Mouse (Mus musculus): ENCODE results near the gene Tmem109.

The Tmem109 gene

DNA sequence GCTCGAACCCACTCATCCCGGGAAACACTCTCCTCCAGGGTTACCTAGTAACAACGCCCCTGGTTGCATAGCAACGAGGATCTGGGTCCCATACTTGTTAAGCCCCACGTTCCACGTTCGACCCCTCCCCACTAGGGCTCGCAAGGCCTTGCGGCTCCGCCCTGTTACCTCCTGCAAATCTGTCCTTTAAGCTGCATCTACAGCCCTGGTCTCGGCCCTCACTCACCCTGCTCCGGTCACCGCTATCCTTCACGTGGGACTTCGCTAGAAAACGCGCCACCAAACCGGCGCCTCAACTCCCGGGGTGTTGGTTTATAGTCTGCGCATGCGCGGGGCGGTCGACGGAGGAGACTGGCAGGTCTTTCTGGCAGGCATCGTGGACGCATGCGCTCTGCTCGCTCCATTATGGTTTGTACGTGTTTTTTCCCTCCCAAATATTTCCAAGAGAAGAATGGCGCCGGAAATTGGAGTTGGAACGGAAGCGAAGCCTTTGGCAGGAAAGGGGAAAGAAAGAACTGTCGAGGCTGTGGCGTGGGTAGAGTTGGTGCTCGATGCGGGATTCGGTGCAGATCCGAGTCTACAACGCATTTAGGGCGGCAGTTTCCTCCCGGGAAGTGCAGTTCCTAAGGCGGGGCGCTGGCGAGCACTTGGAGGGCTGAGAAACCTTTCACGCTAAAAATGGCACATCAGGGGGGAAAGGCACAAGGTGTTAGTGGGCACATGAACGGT, at the start of gene Tmem109:
Gene Tmem109, minus strand, starts transcription at position 576 of the 729 bp plus-strand sequence.
- H3K27me3 ChIP-seq (ENCODE audit: control insufficient read depth, insufficient read depth, low read length, poor library complexity, severe bottlenecking): no peaks in the 10 kb centered on the region
- DNase-seq (ENCODE audit: low read depth, low spot score): peak; percentile 92
- H3K36me3 ChIP-seq (ENCODE audit: control insufficient read depth, insufficient read depth, low read length, poor library complexity, severe bottlenecking): no peaks in the 10 kb centered on the region

DNA sequence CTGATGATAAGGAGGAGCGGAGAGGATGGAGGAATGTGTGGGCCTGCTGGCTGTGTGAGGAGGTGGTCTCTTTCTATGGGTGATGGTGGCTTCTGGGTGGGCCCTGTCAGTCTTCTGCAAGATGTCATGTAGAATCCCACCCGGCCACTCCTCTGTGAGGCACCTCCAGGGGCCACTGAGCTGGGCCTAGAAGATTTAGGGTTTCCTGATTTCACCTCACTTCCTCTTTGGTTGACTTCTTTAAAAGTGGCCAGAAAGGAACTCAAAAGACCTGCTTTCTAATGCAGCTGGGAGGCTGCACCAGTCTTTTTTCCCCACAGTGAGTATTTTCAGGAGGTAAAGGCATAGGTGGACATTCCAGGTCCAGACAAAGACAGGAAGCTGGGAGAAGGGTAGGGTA, 48.8 kb upstream of the Tmem109 start:
- DNase-seq (ENCODE audit: low read depth, low spot score): no peak
- H3K27me3 ChIP-seq (ENCODE audit: control insufficient read depth, insufficient read depth, low read length, poor library complexity, severe bottlenecking): no peaks in the 10 kb centered on the region
- H3K36me3 ChIP-seq (ENCODE audit: control insufficient read depth, insufficient read depth, low read length, poor library complexity, severe bottlenecking): no peaks in the 10 kb centered on the region

DNA sequence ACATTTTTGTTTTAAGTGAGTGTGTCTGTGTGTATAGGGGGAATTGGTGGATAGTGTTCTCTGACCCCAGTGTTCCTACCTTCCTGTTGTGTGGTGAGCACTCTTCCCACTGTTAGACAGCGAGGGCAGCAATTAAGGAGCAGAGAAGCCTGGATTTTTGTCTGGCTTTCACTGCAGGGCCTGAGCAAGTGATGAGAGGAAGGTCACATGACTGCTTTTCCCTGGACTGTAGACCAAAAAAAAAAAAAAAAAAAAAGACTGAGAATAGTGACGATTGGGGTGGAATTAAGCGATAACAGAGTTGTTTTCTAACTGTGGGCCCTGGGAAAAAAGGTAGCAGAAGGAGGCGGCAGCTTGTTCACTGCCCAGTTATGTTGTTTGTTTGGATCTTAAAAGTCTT, 44.9 kb upstream of the Tmem109 start:
- no peak for DNase-seq (ENCODE audit: low read depth, low spot score)
- Histone ChIP-seq H3K27me3 (ENCODE audit: control insufficient read depth, insufficient read depth, low read length, poor library complexity, severe bottlenecking) (no peaks in the 10 kb centered on the region), H3K36me3 (ENCODE audit: control insufficient read depth, insufficient read depth, low read length, poor library complexity, severe bottlenecking) (no peaks in the 10 kb centered on the region)

DNA sequence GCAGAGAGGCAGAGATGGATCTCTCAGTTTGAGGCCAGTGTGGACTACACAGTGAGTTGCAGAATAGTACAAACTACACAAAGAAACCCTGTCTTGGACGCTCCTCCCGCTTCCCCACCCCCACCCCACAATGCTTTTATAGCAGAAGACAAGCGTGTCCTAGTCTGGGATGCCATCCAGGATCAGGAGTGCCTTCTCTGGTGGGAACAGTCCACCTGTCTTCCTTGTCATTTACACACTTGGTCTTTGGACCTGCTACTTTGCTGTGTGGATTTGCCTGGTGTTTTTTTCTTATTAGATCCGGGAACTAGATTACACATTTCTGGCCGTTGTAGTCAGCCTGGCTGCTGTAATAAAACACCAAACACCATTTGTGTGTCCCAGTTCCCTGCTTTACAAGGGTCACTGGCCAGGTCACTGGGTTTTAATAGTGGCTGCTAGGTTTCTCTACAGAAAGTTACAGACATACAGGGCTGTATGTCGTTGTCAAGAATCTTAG, 44.4 kb upstream of the Tmem109 start:
- no peaks in the 10 kb centered on the region for H3K27me3 ChIP-seq (ENCODE audit: control insufficient read depth, insufficient read depth, low read length, poor library complexity, severe bottlenecking)
- no peak for DNase-seq (ENCODE audit: low read depth, low spot score)
- no peaks in the 10 kb centered on the region for H3K36me3 ChIP-seq (ENCODE audit: control insufficient read depth, insufficient read depth, low read length, poor library complexity, severe bottlenecking)

DNA sequence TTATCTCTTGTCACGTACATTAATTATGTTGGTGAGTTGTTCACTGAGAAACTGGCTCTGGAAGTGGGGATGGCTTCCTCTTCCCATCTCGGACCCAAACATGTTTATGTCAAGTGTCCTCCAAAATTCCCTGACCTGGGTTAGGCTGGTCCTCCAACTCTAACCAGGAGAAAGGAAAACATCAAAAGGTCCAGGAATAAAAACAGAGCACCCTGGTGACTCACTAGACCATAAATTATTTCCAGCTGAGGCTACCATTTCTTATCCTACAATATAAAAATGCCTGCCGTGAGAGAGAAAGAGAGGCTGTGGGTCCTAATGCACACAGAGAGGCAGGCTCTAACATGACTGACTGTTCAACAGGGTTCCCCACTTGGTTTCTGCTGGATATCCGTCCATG, 42.4 kb upstream of the Tmem109 start:
- no peak for DNase-seq (ENCODE audit: low read depth, low spot score)
- no peaks in the 10 kb centered on the region for H3K27me3 ChIP-seq (ENCODE audit: control insufficient read depth, insufficient read depth, low read length, poor library complexity, severe bottlenecking)

DNA sequence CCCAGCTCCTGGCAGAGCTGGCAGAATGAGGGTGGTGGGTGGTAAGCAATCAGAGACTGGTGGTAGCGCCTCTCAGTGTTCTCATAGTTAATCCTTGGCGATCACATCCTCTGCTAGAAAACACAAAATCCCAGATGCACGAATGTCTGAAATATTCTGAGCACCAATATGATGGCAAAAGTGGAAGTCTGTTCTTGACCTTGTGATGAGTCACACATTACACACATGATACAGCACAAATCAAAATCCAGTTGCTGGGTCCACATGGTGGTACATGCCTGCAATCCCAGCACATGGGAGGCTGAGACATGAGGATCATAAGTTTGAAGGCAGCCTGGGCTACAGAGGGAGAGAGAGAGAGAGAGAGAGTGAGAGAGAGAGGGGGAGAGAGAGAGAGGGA, 39.3 kb upstream of the Tmem109 start:
- no peak for DNase-seq (ENCODE audit: low read depth, low spot score)

More for the DNA sequence above, 42.4 kb upstream of the Tmem109 start:
- no peaks in the 10 kb centered on the region for H3K36me3 ChIP-seq (ENCODE audit: control insufficient read depth, insufficient read depth, low read length, poor library complexity, severe bottlenecking)

DNA sequence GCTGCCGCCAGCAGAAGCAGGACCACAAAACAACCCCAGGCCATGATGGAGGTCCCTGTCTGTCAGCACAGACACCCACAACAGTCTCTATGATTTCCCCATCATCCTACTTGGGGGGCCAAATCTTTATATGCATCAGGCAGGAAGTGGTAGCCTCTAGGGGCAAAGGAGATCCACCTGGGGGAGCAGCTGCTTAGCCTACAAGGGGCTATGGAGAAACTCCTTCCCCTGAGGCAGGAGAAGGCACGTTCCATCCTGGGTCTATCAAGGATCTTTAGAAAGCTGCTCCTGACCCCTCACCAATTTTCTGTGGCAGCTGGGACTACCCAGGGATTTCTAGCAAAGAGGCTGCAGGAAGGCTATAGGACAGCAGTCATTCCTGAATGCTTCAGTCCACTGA, 38.7 kb upstream of the Tmem109 start, which contains the start of gene Zp1:
Gene Zp1, minus strand, starts transcription at position 101 of the 400 bp plus-strand sequence.
- no peaks in the 10 kb centered on the region for H3K27me3 ChIP-seq (ENCODE audit: control insufficient read depth, insufficient read depth, low read length, poor library complexity, severe bottlenecking)
- no peak for DNase-seq (ENCODE audit: low read depth, low spot score)
- no peaks in the 10 kb centered on the region for H3K36me3 ChIP-seq (ENCODE audit: control insufficient read depth, insufficient read depth, low read length, poor library complexity, severe bottlenecking)

More for the DNA sequence above, 39.3 kb upstream of the Tmem109 start:
- Histone ChIP-seq H3K27me3 (ENCODE audit: control insufficient read depth, insufficient read depth, low read length, poor library complexity, severe bottlenecking) (no peaks in the 10 kb centered on the region), H3K36me3 (ENCODE audit: control insufficient read depth, insufficient read depth, low read length, poor library complexity, severe bottlenecking) (no peaks in the 10 kb centered on the region)

DNA sequence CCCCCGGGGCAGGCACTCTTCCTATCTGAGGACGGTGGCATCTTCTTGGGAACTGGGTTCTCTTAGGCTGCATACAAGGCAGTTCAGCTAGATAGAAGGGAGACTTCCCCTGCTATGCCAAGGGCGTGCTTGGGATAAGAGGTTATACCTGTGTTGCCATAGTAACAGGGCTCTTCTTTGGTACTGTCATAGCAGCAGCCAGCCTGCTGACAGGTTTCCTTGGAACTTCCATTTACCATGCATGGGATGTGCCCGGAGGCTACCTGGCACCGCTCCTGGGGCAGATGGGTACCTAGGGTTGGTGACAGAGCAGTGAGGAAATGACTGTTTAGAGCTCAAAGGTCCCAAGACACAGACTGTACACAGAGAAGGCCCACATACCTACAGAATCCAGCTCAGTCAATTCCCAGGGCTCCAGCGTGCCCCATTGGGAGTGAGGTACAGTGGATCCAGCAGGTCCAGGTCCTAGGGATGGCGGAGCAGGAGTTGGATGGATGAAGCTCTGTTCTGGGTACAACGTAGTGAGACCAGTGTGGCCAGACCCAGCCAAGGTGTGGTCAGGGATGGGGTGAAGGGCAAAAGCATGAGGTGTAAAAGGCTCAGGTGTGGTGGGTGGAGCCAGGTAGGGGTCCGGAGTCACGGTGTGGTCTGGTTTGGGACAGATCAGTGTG, 36.7 kb upstream of the Tmem109 start:
- DNase-seq (ENCODE audit: low read depth, low spot score): no peak
- H3K27me3 ChIP-seq (ENCODE audit: control insufficient read depth, insufficient read depth, low read length, poor library complexity, severe bottlenecking): no peaks in the 10 kb centered on the region
- H3K36me3 ChIP-seq (ENCODE audit: control insufficient read depth, insufficient read depth, low read length, poor library complexity, severe bottlenecking): no peaks in the 10 kb centered on the region

DNA sequence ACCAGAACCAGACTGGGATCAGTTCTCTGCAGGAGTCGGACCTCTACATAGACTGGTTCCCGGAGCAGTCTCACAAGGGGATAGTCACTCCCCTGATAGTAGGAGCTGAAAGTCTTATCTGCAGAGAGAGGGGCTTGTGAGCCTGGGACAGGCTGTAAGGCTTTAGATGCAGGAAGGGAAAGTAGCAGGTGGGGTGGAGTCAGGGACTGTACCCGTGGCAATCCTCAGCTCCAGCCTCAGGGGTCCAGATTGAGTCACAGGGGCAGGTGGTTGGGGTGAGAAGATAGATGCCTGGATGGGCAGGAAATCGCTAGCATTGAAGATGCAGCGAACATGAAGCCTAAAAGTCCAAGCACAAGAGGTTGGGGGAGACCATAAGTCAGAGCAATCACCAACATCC, 34.7 kb upstream of the Tmem109 start:
- Histone ChIP-seq H3K36me3 (ENCODE audit: control insufficient read depth, insufficient read depth, low read length, poor library complexity, severe bottlenecking) (no peaks in the 10 kb centered on the region), H3K27me3 (ENCODE audit: control insufficient read depth, insufficient read depth, low read length, poor library complexity, severe bottlenecking) (no peaks in the 10 kb centered on the region)
- DNase-seq (ENCODE audit: low read depth, low spot score): no peak

DNA sequence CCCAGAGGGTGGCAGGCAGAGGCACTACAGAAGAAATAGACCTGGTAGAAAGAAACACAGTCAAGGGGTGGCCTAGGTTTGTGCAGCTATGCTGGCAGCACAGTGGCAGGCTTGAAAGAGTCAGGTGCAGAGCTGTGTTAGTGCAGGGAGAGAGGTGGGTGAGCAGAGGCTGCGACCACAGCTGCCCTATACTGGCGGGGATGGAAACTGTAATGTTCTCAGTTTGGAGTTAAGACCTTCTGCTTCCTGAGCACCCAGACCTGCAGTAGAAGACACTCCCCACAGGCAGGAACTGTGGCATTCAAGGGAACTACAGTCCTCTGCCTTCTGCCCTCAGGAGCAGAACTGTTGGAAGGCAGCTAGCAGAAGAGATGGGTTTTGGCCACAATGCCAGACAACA, 33.1 kb upstream of the Tmem109 start:
- H3K36me3 ChIP-seq (ENCODE audit: control insufficient read depth, insufficient read depth, low read length, poor library complexity, severe bottlenecking): no peaks in the 10 kb centered on the region
- DNase-seq (ENCODE audit: low read depth, low spot score): no peak
- no peaks in the 10 kb centered on the region for H3K27me3 ChIP-seq (ENCODE audit: control insufficient read depth, insufficient read depth, low read length, poor library complexity, severe bottlenecking)

DNA sequence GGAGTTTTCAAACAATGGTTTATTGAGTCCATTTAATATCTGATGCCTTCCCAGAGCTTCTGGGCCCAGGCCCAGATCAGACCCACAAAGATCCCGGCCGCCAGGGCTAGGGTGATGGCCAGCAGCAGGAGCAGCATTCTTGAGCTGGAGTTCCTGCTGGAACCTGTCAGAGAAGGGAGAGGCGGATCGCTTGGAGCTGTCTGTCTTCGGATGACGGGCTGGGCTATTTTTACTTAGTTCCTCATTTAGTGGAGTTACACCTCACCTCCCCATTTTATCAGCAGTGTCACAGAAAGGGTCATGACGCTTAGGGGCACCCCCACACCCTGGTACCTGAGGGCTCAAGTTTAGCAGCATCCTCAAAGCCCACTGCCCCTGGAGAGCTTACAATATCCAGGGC, 32.5 kb upstream of the Tmem109 start:
- peak; percentile 69 for DNase-seq (ENCODE audit: low read depth, low spot score)
- no peaks in the 10 kb centered on the region for H3K27me3 ChIP-seq (ENCODE audit: control insufficient read depth, insufficient read depth, low read length, poor library complexity, severe bottlenecking)
- H3K36me3 ChIP-seq (ENCODE audit: control insufficient read depth, insufficient read depth, low read length, poor library complexity, severe bottlenecking): no peaks in the 10 kb centered on the region

DNA sequence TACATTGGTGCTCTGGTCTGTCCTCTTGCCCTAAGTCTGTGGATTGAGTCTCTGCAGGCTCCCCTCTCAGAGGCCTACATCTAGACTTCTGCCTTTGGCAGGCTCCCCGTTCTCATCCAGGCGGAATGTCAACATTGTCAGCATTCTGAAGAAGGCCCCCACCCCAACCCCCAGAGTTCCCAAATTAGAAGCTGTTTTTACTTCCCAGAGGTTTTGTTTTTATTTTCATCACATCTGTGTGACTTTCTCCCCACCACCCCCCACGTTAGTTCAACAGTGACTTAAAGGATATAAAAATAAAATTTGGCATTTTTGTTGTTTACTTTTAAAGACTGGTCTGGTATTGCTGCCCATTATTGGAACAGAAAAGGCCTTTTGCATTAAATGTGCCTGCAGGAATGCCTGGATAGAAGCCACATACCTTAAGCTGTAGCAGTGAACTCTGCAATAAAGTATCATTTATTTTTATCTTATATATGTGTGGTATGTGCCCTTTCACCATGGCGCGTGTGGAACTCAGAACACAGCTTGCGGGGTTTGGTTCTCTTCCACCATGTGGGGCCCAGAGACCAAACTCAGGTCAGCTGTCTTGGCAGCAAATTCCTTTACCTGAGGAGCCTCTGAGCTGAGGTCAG, 27.4 kb upstream of the Tmem109 start:
- H3K36me3 ChIP-seq (ENCODE audit: control insufficient read depth, insufficient read depth, low read length, poor library complexity, severe bottlenecking): no peaks in the 10 kb centered on the region
- DNase-seq (ENCODE audit: low read depth, low spot score): no peak
- no peaks in the 10 kb centered on the region for H3K27me3 ChIP-seq (ENCODE audit: control insufficient read depth, insufficient read depth, low read length, poor library complexity, severe bottlenecking)

DNA sequence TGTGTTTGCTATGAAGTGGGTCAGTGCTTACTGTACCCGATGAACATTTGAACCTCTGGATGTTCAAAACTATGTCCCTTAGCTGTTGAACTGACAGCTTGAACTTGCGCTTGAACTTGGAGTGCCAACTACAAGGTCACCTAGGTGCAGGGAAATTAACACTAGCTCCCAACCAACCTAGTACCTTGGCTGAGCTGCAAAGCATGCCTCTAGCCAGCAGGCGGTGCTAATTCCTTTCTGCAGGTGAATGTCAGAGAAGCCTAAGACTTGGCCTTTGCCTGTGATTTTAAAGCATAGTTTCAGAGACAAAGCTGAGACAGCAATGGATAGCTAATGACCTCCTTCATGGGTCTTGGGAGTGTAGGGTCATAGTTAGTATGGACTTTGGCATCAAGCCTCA, 26.1 kb upstream of the Tmem109 start:
- Histone ChIP-seq H3K27me3 (ENCODE audit: control insufficient read depth, insufficient read depth, low read length, poor library complexity, severe bottlenecking) (no peaks in the 10 kb centered on the region), H3K36me3 (ENCODE audit: control insufficient read depth, insufficient read depth, low read length, poor library complexity, severe bottlenecking) (peaks cover 2% of the 10 kb centered on the region; the same call in 1 of the 2 replicates)
- DNase-seq (ENCODE audit: low read depth, low spot score): peak; percentile 72

DNA sequence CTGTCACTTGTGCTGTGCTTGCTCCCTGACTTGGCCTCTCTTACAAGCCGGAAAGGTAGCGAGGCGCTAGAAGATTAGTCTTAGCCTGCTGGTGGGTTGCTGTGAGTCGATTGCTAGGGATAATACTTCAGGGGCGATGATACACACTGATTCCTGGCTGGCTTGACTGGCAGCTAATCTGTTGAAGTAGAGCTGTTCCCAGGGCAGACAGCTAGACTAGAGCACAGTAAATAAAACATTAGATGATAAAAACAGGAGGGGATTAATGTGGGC, 23.9 kb upstream of the Tmem109 start:
- DNase-seq (ENCODE audit: low read depth, low spot score): no peak
- H3K27me3 ChIP-seq (ENCODE audit: control insufficient read depth, insufficient read depth, low read length, poor library complexity, severe bottlenecking): no peaks in the 10 kb centered on the region
- peaks cover 9% of the 10 kb centered on the region for H3K36me3 ChIP-seq (ENCODE audit: control insufficient read depth, insufficient read depth, low read length, poor library complexity, severe bottlenecking)

Measured in splenic B cell, adult 2 months (primary cell).